Mouse (Mus musculus): ENCODE measurements around the gene Sec24a. TPM values are rescaled to one million over a fixed set of nuclear protein-coding genes. Genes with fewer than 3 reads are reported as not detected.
A peak's percentile ranks its signal among the peaks of the same experiment; 100 is the strongest.
"Not testable (repeated sequence)": the region's sequence is repeated elsewhere in the genome, so short reads cannot be mapped to it uniquely, and the experiment has no call there.

The Sec24a gene
- polyA plus RNA-seq, 1 experiment from 2014 or later = 18.1 TPM

GRCm38 (mm10) chr11:51675386-51675785 is 88.0 kb downstream of the Sec24a start:
- no peak overlapping the region for H3K9ac ChIP-seq
- no peaks in the 10 kb centered on the region for H3K36me3 ChIP-seq
- no peak overlapping the region for H3K4me3 ChIP-seq
- H3K27me3 ChIP-seq = no peaks in the 10 kb centered on the region
- H3K27ac ChIP-seq = no peak overlapping the region
- 0 out of 2 replicates have a peak, but pooled peaks cover 6% of the 10 kb centered on the region for H3K4me1 ChIP-seq
- WGBS = 73% methylated on average over 5 of the region's 5 CpGs
- H3K9me3 ChIP-seq = no peaks in the 10 kb centered on the region
- ATAC-seq (ENCODE audit: low FRiP score, low read depth) = no peak
- no peak overlapping the region for H3K4me2 ChIP-seq (replicated peaks)

- Histone ChIP-seq H3K36me3 (no peaks in the 10 kb centered on the region), H3K27me3 (no peaks in the 10 kb centered on the region), H3K9me3 (no peaks in the 10 kb centered on the region), H3K4me2 (replicated peaks) (no peak overlapping the region), H3K27ac (peak overlapping the region; percentile 48; the same call in 1 of the 2 replicates), H3K4me1 (0 out of 2 replicates have a peak, but pooled peaks cover 6% of the 10 kb centered on the region), H3K4me3 (no peak overlapping the region), H3K9ac (no peak overlapping the region)
- 60% methylated on average over 9 of the region's 9 CpGs for WGBS
- ATAC-seq (ENCODE audit: low FRiP score, low read depth) = peak; percentile 77; the same call in 1 of the 2 replicates
Observed at GRCm38 (mm10) chr11:51673291-51673690, 90.1 kb downstream of the Sec24a start.

- WGBS = 74% methylated on average over 2 of the region's 2 CpGs
- Histone ChIP-seq H3K4me1 (0 out of 2 replicates have a peak, but pooled peaks cover 6% of the 10 kb centered on the region), H3K4me2 (replicated peaks) (no peak overlapping the region), H3K9ac (no peak overlapping the region), H3K9me3 (no peaks in the 10 kb centered on the region), H3K27ac (no peak overlapping the region), H3K36me3 (no peaks in the 10 kb centered on the region), H3K4me3 (no peak overlapping the region), H3K27me3 (no peaks in the 10 kb centered on the region)
- no peak for ATAC-seq (ENCODE audit: low FRiP score, low read depth)
Observed at GRCm38 (mm10) chr11:51671376-51671775, 92.1 kb downstream of the Sec24a start.

- Histone ChIP-seq H3K9ac (no peak overlapping the region), H3K27me3 (no peaks in the 10 kb centered on the region), H3K4me3 (no peak overlapping the region), H3K9me3 (no peaks in the 10 kb centered on the region), H3K4me1 (0 out of 2 replicates have a peak, but pooled peaks cover 6% of the 10 kb centered on the region), H3K27ac (no peak overlapping the region), H3K36me3 (no peaks in the 10 kb centered on the region), H3K4me2 (replicated peaks) (no peak overlapping the region)
- ATAC-seq (ENCODE audit: low FRiP score, low read depth) = no peak
- 89% methylated on average over 7 of the region's 7 CpGs for WGBS
Observed at GRCm38 (mm10) chr11:51670846-51671245, 92.6 kb downstream of the Sec24a start.

- not testable (repeated sequence) for H3K4me2 ChIP-seq (replicated peaks); H3K27me3 ChIP-seq
- 93% methylated on average over 7 of the region's 7 CpGs for WGBS
Observed at GRCm38 (mm10) chr11:51664747-51665146, 98.7 kb downstream of the Sec24a start.

GRCm38 (mm10) chr11:51662632-51663031 is 100.8 kb downstream of the Sec24a start:
- no peak overlapping the region for H3K9ac ChIP-seq
- no peaks in the 10 kb centered on the region for H3K36me3 ChIP-seq
- no peak overlapping the region for H3K4me3 ChIP-seq
- no peak overlapping the region for H3K27ac ChIP-seq
- 75% methylated on average over 7 of the region's 7 CpGs for WGBS
- ATAC-seq (ENCODE audit: low FRiP score, low read depth) = no peak
- H3K27me3 ChIP-seq = no peaks in the 10 kb centered on the region
- H3K9me3 ChIP-seq = no peaks in the 10 kb centered on the region
- H3K4me2 ChIP-seq (replicated peaks) = no peak overlapping the region
- peaks cover 16% of the 10 kb centered on the region for H3K4me1 ChIP-seq

More at GRCm38 (mm10) chr11:51664747-51665146, 98.7 kb downstream of the Sec24a start:
- H3K4me1 ChIP-seq; H3K36me3 ChIP-seq; H3K9me3 ChIP-seq; H3K4me3 ChIP-seq; H3K9ac ChIP-seq; ATAC-seq (ENCODE audit: low FRiP score, low read depth); H3K27ac ChIP-seq: not testable (repeated sequence)

- WGBS = 79% methylated on average over 16 of the region's 16 CpGs
- H3K9me3 ChIP-seq = no peaks in the 10 kb centered on the region
- peaks cover 21% of the 10 kb centered on the region for H3K4me1 ChIP-seq
- H3K27me3 ChIP-seq = no peaks in the 10 kb centered on the region
- H3K4me2 ChIP-seq (replicated peaks) = no peak overlapping the region
- H3K4me3 ChIP-seq = no peak overlapping the region
- ATAC-seq (ENCODE audit: low FRiP score, low read depth) = no peak
- no peak overlapping the region for H3K9ac ChIP-seq
- H3K36me3 ChIP-seq = no peaks in the 10 kb centered on the region
- no peak overlapping the region for H3K27ac ChIP-seq
Observed at GRCm38 (mm10) chr11:51661867-51662365, 101.5 kb downstream of the Sec24a start.

GRCm38 (mm10) chr11:51658705-51659104 is 104.7 kb downstream of the Sec24a start:
- Histone ChIP-seq H3K4me1 (peaks cover 25% of the 10 kb centered on the region), H3K4me3 (no peak overlapping the region), H3K36me3 (no peaks in the 10 kb centered on the region), H3K27me3 (no peaks in the 10 kb centered on the region), H3K9ac (peak overlapping the region; percentile 1; the same call in 1 of the 2 replicates), H3K27ac (peak overlapping the region; percentile 69), H3K4me2 (replicated peaks) (peak overlapping the region; percentile 32), H3K9me3 (no peaks in the 10 kb centered on the region)
- 28% methylated on average over 6 of the region's 6 CpGs for WGBS
- peak; percentile 91 for ATAC-seq (ENCODE audit: low FRiP score, low read depth)

GRCm38 (mm10) chr11:51658291-51658690 is 105.1 kb downstream of the Sec24a start:
- Histone ChIP-seq H3K4me1 (peaks cover 25% of the 10 kb centered on the region), H3K9me3 (no peaks in the 10 kb centered on the region), H3K36me3 (no peaks in the 10 kb centered on the region), H3K9ac (peak overlapping the region; percentile 1; the same call in 1 of the 2 replicates), H3K27ac (peak overlapping the region; percentile 69), H3K4me3 (no peak overlapping the region), H3K4me2 (replicated peaks) (peak overlapping the region; percentile 32), H3K27me3 (no peaks in the 10 kb centered on the region)
- 0 out of 2 replicates have a peak, but pooled peaks have one; percentile 7 for ATAC-seq (ENCODE audit: low FRiP score, low read depth)
- 35% methylated on average over 7 of the region's 7 CpGs for WGBS

GRCm38 (mm10) chr11:51656798-51657521 is 106.5 kb downstream of the Sec24a start:
- Histone ChIP-seq H3K9me3 (no peaks in the 10 kb centered on the region), H3K4me1 (peaks cover 25% of the 10 kb centered on the region), H3K36me3 (no peaks in the 10 kb centered on the region), H3K9ac (no peak overlapping the region), H3K4me3 (no peak overlapping the region), H3K4me2 (replicated peaks) (no peak overlapping the region), H3K27me3 (no peaks in the 10 kb centered on the region), H3K27ac (no peak overlapping the region)
- no peak for ATAC-seq (ENCODE audit: low FRiP score, low read depth)
- WGBS = 78% methylated on average over 10 of the region's 10 CpGs

- no peaks in the 10 kb centered on the region for H3K27me3 ChIP-seq
- no peaks in the 10 kb centered on the region for H3K9me3 ChIP-seq
- no peak overlapping the region for H3K9ac ChIP-seq
- no peak overlapping the region for H3K4me2 ChIP-seq (replicated peaks)
- H3K4me1 ChIP-seq = peaks cover 29% of the 10 kb centered on the region
- no peak overlapping the region for H3K4me3 ChIP-seq
- no peak for ATAC-seq (ENCODE audit: low FRiP score, low read depth)
- no peaks in the 10 kb centered on the region for H3K36me3 ChIP-seq
- H3K27ac ChIP-seq = no peak overlapping the region
- 95% methylated on average over 3 of the region's 3 CpGs for WGBS
Observed at GRCm38 (mm10) chr11:51654891-51655290, 108.5 kb downstream of the Sec24a start.

GRCm38 (mm10) chr11:51653736-51654135 is 109.7 kb downstream of the Sec24a start:
- 87% methylated on average over 6 of the region's 6 CpGs for WGBS
- Histone ChIP-seq H3K27me3 (no peaks in the 10 kb centered on the region), H3K36me3 (no peaks in the 10 kb centered on the region), H3K9me3 (no peaks in the 10 kb centered on the region), H3K4me2 (replicated peaks) (no peak overlapping the region), H3K4me1 (peaks cover 33% of the 10 kb centered on the region), H3K4me3 (no peak overlapping the region), H3K27ac (no peak overlapping the region), H3K9ac (no peak overlapping the region)
- no peak for ATAC-seq (ENCODE audit: low FRiP score, low read depth)
